Mouse (Mus musculus): Measurements from ENCODE around the gene Fkbp5. TPM values are rescaled to one million over a fixed set of nuclear protein-coding genes. Genes with fewer than 3 reads are reported as not detected.
A peak's percentile ranks its signal among the peaks of the same experiment; 100 is the strongest.

The Fkbp5 gene
- polyA plus RNA-seq, 1 experiment from 2014 or later: 26.6 TPM

DNA sequence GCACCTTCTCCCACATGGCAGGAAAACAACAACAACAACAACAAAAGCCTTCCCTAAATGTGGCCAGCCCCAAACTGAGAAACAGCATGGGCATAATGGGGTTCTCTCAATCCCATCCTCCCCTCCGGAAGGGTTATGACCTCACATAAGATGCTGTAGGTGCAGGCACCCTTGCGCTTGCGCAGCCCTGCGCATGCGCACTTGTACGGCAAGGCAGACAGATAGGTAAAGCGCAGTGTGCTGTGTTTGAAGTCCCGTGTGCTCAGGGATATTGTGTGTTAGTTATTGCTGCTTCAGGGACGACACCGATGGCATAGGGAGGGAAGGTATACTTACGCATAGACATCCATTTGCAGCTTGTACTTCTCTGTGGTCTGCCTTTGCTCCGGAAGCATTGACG is 16.0 kb upstream of the Fkbp5 start:
- Histone ChIP-seq H3K36me3 (no peaks in the 10 kb centered on the region), H3K9me3 (peaks cover 4% of the 10 kb centered on the region; the same call in 1 of the 2 replicates), H3K4me1 (replicated peaks) (peaks cover 6% of the 10 kb centered on the region), H3K4me3 (no peak overlapping the region), H3K27me3 (peaks cover 16% of the 10 kb centered on the region), H3K27ac (replicated peaks) (no peak overlapping the region), H3K9ac (no peak overlapping the region), H3K4me2 (no peak overlapping the region)
- no peak for ATAC-seq (ENCODE audit: low read depth)
- WGBS: 92% methylated on average over 13 of the region's 13 CpGs

DNA sequence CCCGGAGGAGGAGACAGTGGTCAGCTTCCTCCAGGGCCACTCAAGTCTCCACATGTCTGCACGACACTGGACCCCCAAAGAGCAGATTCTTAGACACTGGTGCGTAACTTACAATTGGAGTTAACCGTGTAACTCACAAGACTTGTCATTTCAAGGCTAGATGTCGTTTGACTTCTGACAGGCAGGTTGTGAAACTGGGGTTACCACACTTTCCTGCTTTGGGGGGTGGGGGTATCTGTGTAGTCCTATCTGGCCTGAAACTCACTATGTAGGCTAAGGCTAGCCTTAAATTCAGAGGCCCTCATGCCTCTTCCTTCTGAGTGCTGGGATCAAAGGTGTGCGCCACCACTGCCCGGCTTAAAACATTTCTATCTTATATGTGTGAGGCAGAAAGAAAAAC is 15.2 kb upstream of the Fkbp5 start:
- no peak for ATAC-seq (ENCODE audit: low read depth)
- Histone ChIP-seq H3K9ac (no peak overlapping the region), H3K36me3 (no peaks in the 10 kb centered on the region), H3K4me1 (replicated peaks) (peaks cover 10% of the 10 kb centered on the region), H3K27ac (replicated peaks) (no peak overlapping the region), H3K4me3 (no peak overlapping the region), H3K4me2 (no peak overlapping the region), H3K27me3 (peaks cover 19% of the 10 kb centered on the region), H3K9me3 (no peaks in the 10 kb centered on the region)
- 86% methylated on average over 7 of the region's 7 CpGs for WGBS

DNA sequence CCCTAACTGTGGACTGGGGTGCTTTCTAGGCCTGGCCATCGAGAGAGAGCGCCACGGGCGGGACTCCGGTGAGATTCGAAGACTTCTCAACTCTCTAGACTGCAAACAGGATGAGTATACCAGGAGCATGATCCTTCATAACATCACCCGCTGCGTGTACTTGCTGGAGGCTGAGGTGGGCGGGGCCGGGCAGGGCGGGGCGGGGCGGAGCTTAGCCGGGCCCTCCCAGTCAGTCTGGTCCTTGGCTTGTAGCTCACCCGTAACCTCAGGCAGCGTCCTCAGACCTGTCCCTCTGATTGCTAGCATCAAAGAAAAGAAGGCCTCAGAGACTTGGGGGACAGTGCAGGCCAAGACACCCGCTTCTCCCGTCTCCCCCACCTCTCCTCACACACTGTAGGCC is 14.6 kb upstream of the Fkbp5 start:
- 14% methylated on average over 18 of the region's 18 CpGs for WGBS
- Histone ChIP-seq H3K9me3 (no peaks in the 10 kb centered on the region), H3K4me3 (no peak overlapping the region), H3K9ac (no peak overlapping the region), H3K4me2 (no peak overlapping the region), H3K27me3 (peaks cover 24% of the 10 kb centered on the region), H3K36me3 (no peaks in the 10 kb centered on the region), H3K4me1 (replicated peaks) (peaks cover 14% of the 10 kb centered on the region), H3K27ac (replicated peaks) (no peak overlapping the region)
- ATAC-seq (ENCODE audit: low read depth): no peak

- H3K9ac ChIP-seq: no peak within 1 kb of the TSS
- no peaks in the 10 kb centered on the region for H3K9me3 ChIP-seq
- WGBS: 82% methylated on average over 6 of the region's 6 CpGs
- H3K4me2 ChIP-seq: no peak within 1 kb of the TSS
- no peak within 1 kb of the TSS for H3K4me3 ChIP-seq
- peaks cover 14% of the 10 kb centered on the region for H3K4me1 ChIP-seq (replicated peaks)
- no peak for ATAC-seq (ENCODE audit: low read depth)
- H3K36me3 ChIP-seq: no peaks in the 10 kb centered on the region
- no peak within 1 kb of the TSS for H3K27ac ChIP-seq (replicated peaks)
- peaks cover 24% of the 10 kb centered on the region for H3K27me3 ChIP-seq
These were observed 13.2 kb upstream of the Fkbp5 start, which contains the start of gene Armc12 for GRCm38 (mm10) chr17:28530506-28530905. Gene Armc12 (plus strand): TSS chr17:28530806.

- no peaks in the 10 kb centered on the region for H3K36me3 ChIP-seq
- H3K9me3 ChIP-seq: no peaks in the 10 kb centered on the region
- peaks cover 32% of the 10 kb centered on the region for H3K27me3 ChIP-seq
- peaks cover 14% of the 10 kb centered on the region for H3K4me1 ChIP-seq (replicated peaks)
- 76% methylated on average over 4 of the region's 4 CpGs for whole genome bisulfite sequencing
- no peak overlapping the region for H3K9ac ChIP-seq
- H3K27ac ChIP-seq (replicated peaks): no peak overlapping the region
- H3K4me2 ChIP-seq: no peak overlapping the region
- no peak overlapping the region for H3K4me3 ChIP-seq
- no peak for ATAC-seq (ENCODE audit: low read depth)
These were observed 11.8 kb upstream of the Fkbp5 start for GRCm38 (mm10) chr17:28529116-28529515.

DNA sequence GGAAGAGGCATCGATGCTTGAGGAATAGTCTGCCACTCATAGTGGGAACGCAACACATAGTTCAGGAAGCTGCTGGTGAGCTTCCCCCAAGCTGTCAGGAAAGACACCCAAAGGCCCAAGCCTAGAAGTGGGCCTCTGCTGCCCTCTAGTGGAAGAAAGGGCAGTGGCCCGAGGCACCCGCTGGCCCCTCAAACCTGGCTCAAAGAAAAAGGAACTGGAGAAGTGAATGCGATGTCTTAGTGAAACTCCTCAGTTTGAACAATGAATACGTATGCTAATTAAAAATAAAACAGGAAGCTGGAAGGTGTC is 10.7 kb upstream of the Fkbp5 start:
- peak; percentile 59; the same call in 1 of the 2 replicates for ATAC-seq (ENCODE audit: low read depth)
- no peak overlapping the region for H3K9ac ChIP-seq
- H3K27ac ChIP-seq (replicated peaks): 0 out of 2 replicates have a peak overlapping the region, but pooled peaks have one; percentile 28
- H3K4me1 ChIP-seq (replicated peaks): peaks cover 19% of the 10 kb centered on the region
- 5% methylated on average over 6 of the region's 6 CpGs for WGBS
- peaks cover 40% of the 10 kb centered on the region for H3K27me3 ChIP-seq
- peak overlapping the region; percentile 21 for H3K4me2 ChIP-seq
- H3K9me3 ChIP-seq: no peaks in the 10 kb centered on the region
- H3K36me3 ChIP-seq: no peaks in the 10 kb centered on the region
- no peak overlapping the region for H3K4me3 ChIP-seq

GRCm38 (mm10) chr17:28527184-28528042 is 10.1 kb upstream of the Fkbp5 start:
- WGBS: 52% methylated on average over 12 of the region's 12 CpGs
- peaks cover 37% of the 10 kb centered on the region for H3K27me3 ChIP-seq
- ATAC-seq (ENCODE audit: low read depth): no peak
- no peak overlapping the region for H3K9ac ChIP-seq
- no peaks in the 10 kb centered on the region for H3K9me3 ChIP-seq
- H3K36me3 ChIP-seq: no peaks in the 10 kb centered on the region
- H3K27ac ChIP-seq (replicated peaks): 0 out of 2 replicates have a peak overlapping the region, but pooled peaks have one; percentile 28
- peak overlapping the region; percentile 21 for H3K4me2 ChIP-seq
- H3K4me1 ChIP-seq (replicated peaks): peaks cover 21% of the 10 kb centered on the region
- H3K4me3 ChIP-seq: no peak overlapping the region

- Histone ChIP-seq H3K9ac (no peak overlapping the region), H3K9me3 (no peaks in the 10 kb centered on the region), H3K27ac (replicated peaks) (no peak overlapping the region), H3K36me3 (no peaks in the 10 kb centered on the region), H3K27me3 (peaks cover 51% of the 10 kb centered on the region), H3K4me2 (no peak overlapping the region), H3K4me3 (no peak overlapping the region), H3K4me1 (replicated peaks) (peaks cover 22% of the 10 kb centered on the region)
- no peak for ATAC-seq (ENCODE audit: low read depth)
- WGBS: 74% methylated on average over 4 of the region's 4 CpGs
These were observed 7.6 kb upstream of the Fkbp5 start for GRCm38 (mm10) chr17:28524831-28525430.

- Histone ChIP-seq H3K4me3 (no peak overlapping the region), H3K4me2 (peak overlapping the region; percentile 95)
These were observed 6.8 kb upstream of the Fkbp5 start for GRCm38 (mm10) chr17:28524009-28524695.

DNA sequence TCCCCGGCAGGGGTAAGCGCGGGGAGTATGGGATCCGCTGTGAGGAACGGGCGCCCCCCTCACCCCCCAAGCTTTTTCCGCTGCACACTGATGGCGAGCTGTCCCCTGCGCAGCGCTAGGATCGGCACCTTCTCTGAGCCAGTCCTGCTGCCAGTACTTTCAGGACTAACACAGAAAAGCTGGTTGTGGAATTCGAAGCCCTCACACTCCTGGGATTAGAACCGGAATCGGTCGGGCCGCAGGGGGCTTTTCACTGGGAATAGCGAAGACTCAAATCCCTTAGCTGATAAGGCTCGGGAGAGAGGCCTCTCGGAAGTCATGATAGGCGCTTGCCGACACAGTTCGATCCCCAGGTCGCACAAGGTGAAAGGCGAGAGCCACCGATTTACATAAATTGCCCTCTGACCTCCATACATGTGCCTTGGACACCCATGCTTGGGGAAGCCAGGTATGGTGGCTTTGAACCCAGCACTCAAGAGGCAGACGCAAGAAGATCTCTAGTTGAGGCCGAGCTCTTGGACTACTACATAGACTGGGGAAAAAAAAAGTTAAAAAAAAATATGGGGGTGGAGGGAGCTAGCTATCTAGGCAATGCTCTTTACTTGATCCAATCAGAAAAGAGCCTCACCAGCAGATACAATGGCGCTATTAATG is 6.2 kb upstream of the Fkbp5 start:
- no peaks in the 10 kb centered on the region for H3K9me3 ChIP-seq
- no peaks in the 10 kb centered on the region for H3K36me3 ChIP-seq
- peak overlapping the region; percentile 89 for H3K9ac ChIP-seq
- H3K4me1 ChIP-seq (replicated peaks): peaks cover 27% of the 10 kb centered on the region
- peak overlapping the region; percentile 95 for H3K4me2 ChIP-seq
- 8% methylated on average over 28 of the region's 28 CpGs for WGBS
- H3K27me3 ChIP-seq: peaks cover 59% of the 10 kb centered on the region
- H3K4me3 ChIP-seq: peak overlapping the region; percentile 74
- peak overlapping the region; percentile 92 for H3K27ac ChIP-seq (replicated peaks)
- no peak; the same call in 1 of the 2 replicates for ATAC-seq (ENCODE audit: low read depth)

More at GRCm38 (mm10) chr17:28524009-28524695, 6.8 kb upstream of the Fkbp5 start:
- H3K9me3 ChIP-seq: no peaks in the 10 kb centered on the region
- H3K4me1 ChIP-seq (replicated peaks): peaks cover 22% of the 10 kb centered on the region
- H3K36me3 ChIP-seq: no peaks in the 10 kb centered on the region
- peaks cover 57% of the 10 kb centered on the region for H3K27me3 ChIP-seq
- 87% methylated on average over 23 of the region's 23 CpGs for WGBS
- ATAC-seq (ENCODE audit: low read depth): no peak
- H3K9ac ChIP-seq: no peak overlapping the region
- H3K27ac ChIP-seq (replicated peaks): no peak overlapping the region

- Histone ChIP-seq H3K4me3 (peak overlapping the region; percentile 74), H3K27ac (replicated peaks) (peak overlapping the region; percentile 92), H3K4me2 (peak overlapping the region; percentile 95), H3K9ac (peak overlapping the region; percentile 89), H3K4me1 (replicated peaks) (peaks cover 31% of the 10 kb centered on the region), H3K9me3 (no peaks in the 10 kb centered on the region), H3K27me3 (peaks cover 56% of the 10 kb centered on the region), H3K36me3 (no peaks in the 10 kb centered on the region)
- peak; percentile 85 for ATAC-seq (ENCODE audit: low read depth)
- WGBS: 0% methylated on average over 66 of the region's 66 CpGs
These were observed 5.5 kb upstream of the Fkbp5 start for GRCm38 (mm10) chr17:28522623-28523354.
